Mouse (Mus musculus): ENCODE results near the gene Unc119. TPM values are rescaled to one million over a fixed set of nuclear protein-coding genes. Genes with fewer than 3 reads are reported as not detected.

The Unc119 gene
- total RNA-seq, 2 experiments from 2014 or later, result 55.7 to 67.1 TPM

GRCm38 (mm10) chr11:78367456-78368225 is 24.4 kb downstream of the Unc119 start:
- DNase-seq (ENCODE audit: low spot score in 2 of 2), result no peak

- DNase-seq (ENCODE audit: low spot score in 2 of 2), result no peak
Measured at GRCm38 (mm10) chr11:78370389-78370788, 27.1 kb downstream of the Unc119 start.

GRCm38 (mm10) chr11:78371711-78372110 is 28.4 kb downstream of the Unc119 start:
- DNase-seq (ENCODE audit: low spot score in 2 of 2), result no peak

- DNase-seq (ENCODE audit: low spot score in 2 of 2), result no peak
Measured at GRCm38 (mm10) chr11:78372166-78372565, 28.9 kb downstream of the Unc119 start.

- DNase-seq (ENCODE audit: low spot score in 2 of 2), result peak in 1 of 2 experiments; percentile 43
Measured at GRCm38 (mm10) chr11:78372610-78373009, 29.3 kb downstream of the Unc119 start.

- DNase-seq (ENCODE audit: low spot score in 2 of 2), result no peak
Measured at GRCm38 (mm10) chr11:78374147-78374546, 30.9 kb downstream of the Unc119 start.

- no peak for DNase-seq (ENCODE audit: low spot score in 2 of 2)
Measured at GRCm38 (mm10) chr11:78377549-78378159, 34.4 kb downstream of the Unc119 start.

- DNase-seq (ENCODE audit: low spot score in 2 of 2), result no peak
Measured at GRCm38 (mm10) chr11:78380351-78380750, 37.1 kb downstream of the Unc119 start.

GRCm38 (mm10) chr11:78380996-78381395 is 37.7 kb downstream of the Unc119 start:
- DNase-seq (ENCODE audit: low spot score in 2 of 2), result no peak

GRCm38 (mm10) chr11:78382286-78382685 is 39.0 kb downstream of the Unc119 start:
- DNase-seq (ENCODE audit: low spot score in 2 of 2), result no peak

- DNase-seq (ENCODE audit: low spot score in 2 of 2), result no peak
Measured at GRCm38 (mm10) chr11:78382701-78383100, 39.4 kb downstream of the Unc119 start.

- no peak for DNase-seq (ENCODE audit: low spot score in 2 of 2)
Measured at GRCm38 (mm10) chr11:78385776-78386175, 42.5 kb downstream of the Unc119 start.

- DNase-seq (ENCODE audit: low spot score in 2 of 2), result no peak
Measured at GRCm38 (mm10) chr11:78386508-78387043, 43.3 kb downstream of the Unc119 start, which contains the start of gene Foxn1. Foxn1 (minus strand) TSS chr11:78386558.

GRCm38 (mm10) chr11:78392728-78393127 is 49.4 kb downstream of the Unc119 start:
- DNase-seq (ENCODE audit: low spot score in 2 of 2), result no peak

GRCm38 (mm10) chr11:78396950-78397349 is 53.7 kb downstream of the Unc119 start:
- DNase-seq (ENCODE audit: low spot score in 2 of 2), result no peak

- peak; percentile 46 to 54 for DNase-seq (ENCODE audit: low spot score in 2 of 2)
Measured at GRCm38 (mm10) chr11:78397397-78397796, 54.1 kb downstream of the Unc119 start.

GRCm38 (mm10) chr11:78398212-78398611 is 54.9 kb downstream of the Unc119 start:
- DNase-seq (ENCODE audit: low spot score in 2 of 2), result no peak

Other genes starting within 250 kb of the Unc119 start
- gene Fam222b, start 248.8 kb upstream of the Unc119 start, total RNA-seq (2021), result 10 to 100 TPM; 20.3 to 22.1 TPM
- gene Traf4, start 177.9 kb upstream of the Unc119 start, total RNA-seq (2021), result 10 to 100 TPM; 42.7 to 46.5 TPM
- 10 to 100 TPM; 16.3 to 16.5 TPM for gene Nek8, start 166.8 kb upstream of the Unc119 start, total RNA-seq (2021)
- gene Tlcd1, start 166.8 kb upstream of the Unc119 start, total RNA-seq (2021), result 10 to 100 TPM; 45.2 to 46.9 TPM
- 1,000 to 10,000 TPM; 2,039 to 2,132 TPM for gene Rpl23a, start 159.9 kb upstream of the Unc119 start, total RNA-seq (2021)
- gene Rab34, start 155.1 kb upstream of the Unc119 start, total RNA-seq (2021), result 100 to 1,000 TPM; 120 to 124 TPM
- 1 to 10 TPM; 7.9 to 8.8 TPM for gene Proca1, start 150.1 kb upstream of the Unc119 start, total RNA-seq (2021)
- 10 to 100 TPM; 79.3 to 87.3 TPM for gene Sdf2, start 97.7 kb upstream of the Unc119 start, total RNA-seq (2021)
- 10 to 100 TPM; 63.3 to 69.2 TPM for gene Supt6, start 97.5 kb upstream of the Unc119 start, total RNA-seq (2021)
- gene 2610507B11Rik, start 81.7 kb upstream of the Unc119 start, total RNA-seq (2021), result 100 to 1,000 TPM; 137 to 138 TPM
- 1 to 10 TPM in 1 of 2 experiments, under 1 TPM in 1; 0.73 to 1.5 TPM for gene BC030499, start 52.6 kb upstream of the Unc119 start, total RNA-seq (2021)
- gene Spag5, start 42.0 kb upstream of the Unc119 start, total RNA-seq (2021), result 10 to 100 TPM; 28.8 to 31.5 TPM
- gene Aldoc, start 20.5 kb upstream of the Unc119 start, total RNA-seq (2021), result 10 to 100 TPM; 15.3 to 16.2 TPM
- 10 to 100 TPM; 58.2 to 58.3 TPM for gene Pigs, start 15.1 kb upstream of the Unc119 start, total RNA-seq (2021)
- gene Foxn1, start 43.1 kb downstream of the Unc119 start, total RNA-seq (2021), result under 1 TPM; 0.08 to 0.17 TPM
- 1 to 10 TPM in 1 of 2 experiments, under 1 TPM in 1; 0.11 to 1.8 TPM for gene Slc13a2, start 78.7 kb downstream of the Unc119 start, total RNA-seq (2021)
- gene Slc46a1, start 122.2 kb downstream of the Unc119 start, total RNA-seq (2021), result 10 to 100 TPM; 15.4 to 16.7 TPM
- 10 to 100 TPM in 1 of 2 experiments, 1 to 10 TPM in 1; 7.7 to 10.2 TPM for gene Sarm1, start 154.3 kb downstream of the Unc119 start, total RNA-seq (2021)
- gene Vtn, start 155.6 kb downstream of the Unc119 start, total RNA-seq (2021), result 100 to 1,000 TPM in 1 of 2 experiments, 10 to 100 TPM in 1; 10.1 to 212 TPM
- gene Sebox, start 160.0 kb downstream of the Unc119 start, total RNA-seq (2021), result not detected
- 10 to 100 TPM; 30.1 to 31.1 TPM for gene Tmem199, start 168.7 kb downstream of the Unc119 start, total RNA-seq (2021)
- 100 to 1,000 TPM; 153 to 166 TPM for gene Poldip2, start 168.7 kb downstream of the Unc119 start, total RNA-seq (2021)
- 10 to 100 TPM; 56.6 to 57.2 TPM for gene Tnfaip1, start 192.8 kb downstream of the Unc119 start, total RNA-seq (2021)
- gene Ift20, start 192.9 kb downstream of the Unc119 start, total RNA-seq (2021), result 10 to 100 TPM; 80.5 to 84.7 TPM
- gene Tmem97, start 207.3 kb downstream of the Unc119 start, total RNA-seq (2021), result 10 to 100 TPM; 47.1 to 60.4 TPM